Mouse (Mus musculus) layer of hippocampus, adult 18-20 months (tissue): ENCODE results near the gene Lbhd2. TPM values are rescaled to one million over a fixed set of nuclear protein-coding genes. Genes with fewer than 3 reads are reported as not detected.

Source experiments
- DNase-seq, 2 experiments: peaks; one replicate each; pipeline ENCODE4 v3.0.0; 2022; ENCODE audit warnings: low spot score in 2 of 2
- total RNA-seq, 2 experiments: library from RNA; stranded (reverse); gene quantifications; 2 replicates each; pipeline ENCODE4 v1.2.3; 2021

Gene Lbhd2
- total RNA-seq, 2 experiments from 2014 or later: 0.53 to 1.2 TPM

GRCm38 (mm10) chr12:111404880-111405279 is 1.7 kb upstream of the Lbhd2 start:
- no peak for DNase-seq

- no peak for DNase-seq
These were observed 3.0 kb downstream of the Lbhd2 start for GRCm38 (mm10) chr12:111409583-111409982.

GRCm38 (mm10) chr12:111411631-111412355 is 5.2 kb downstream of the Lbhd2 start:
- DNase-seq: no peak

GRCm38 (mm10) chr12:111412581-111413284 is 6.1 kb downstream of the Lbhd2 start:
- DNase-seq: no peak

GRCm38 (mm10) chr12:111413300-111413699 is 6.7 kb downstream of the Lbhd2 start:
- peak; percentile 77 to 89 for DNase-seq

- no peak for DNase-seq
These were observed 10.5 kb downstream of the Lbhd2 start, which contains the start of gene Exoc3l4 for GRCm38 (mm10) chr12:111416921-111417779. Exoc3l4 (plus strand) TSS chr12:111417017.

- DNase-seq: no peak
These were observed 13.3 kb downstream of the Lbhd2 start for GRCm38 (mm10) chr12:111419918-111420317.

GRCm38 (mm10) chr12:111420946-111421709 is 14.5 kb downstream of the Lbhd2 start:
- DNase-seq: no peak

GRCm38 (mm10) chr12:111422852-111423251 is 16.2 kb downstream of the Lbhd2 start:
- DNase-seq: no peak

- DNase-seq: no peak
These were observed 17.0 kb downstream of the Lbhd2 start for GRCm38 (mm10) chr12:111423570-111424129.

GRCm38 (mm10) chr12:111424547-111424946 is 17.9 kb downstream of the Lbhd2 start:
- DNase-seq: no peak

- peak; percentile 54 to 86 for DNase-seq
These were observed 18.6 kb downstream of the Lbhd2 start for GRCm38 (mm10) chr12:111425258-111425657.

GRCm38 (mm10) chr12:111425789-111426460 is 19.3 kb downstream of the Lbhd2 start:
- DNase-seq: peak; percentile 85 to 94

GRCm38 (mm10) chr12:111427438-111428113 is 21.0 kb downstream of the Lbhd2 start:
- no peak for DNase-seq

GRCm38 (mm10) chr12:111428364-111428763 is 21.8 kb downstream of the Lbhd2 start:
- no peak for DNase-seq

GRCm38 (mm10) chr12:111428961-111429911 is 22.6 kb downstream of the Lbhd2 start:
- DNase-seq: peak in 1 of 2 experiments; percentile 48

GRCm38 (mm10) chr12:111430049-111430867 is 23.6 kb downstream of the Lbhd2 start:
- DNase-seq: no peak
